Mouse (Mus musculus): ENCODE measurements around the gene Commd3.

The Commd3 gene

GRCm38 (mm10) chr2:18672133-18672765, at the start of gene Commd3:
Gene Commd3 (plus strand): TSS chr2:18672384.
- DNase-seq (ENCODE audit: low spot score): peak; percentile 89

GRCm38 (mm10) chr2:18623219-18623618, 49.0 kb upstream of the Commd3 start:
- DNase-seq (ENCODE audit: low spot score): no peak

GRCm38 (mm10) chr2:18630547-18630946, 41.6 kb upstream of the Commd3 start:
- no peak for DNase-seq (ENCODE audit: low spot score)

GRCm38 (mm10) chr2:18635052-18635451, 37.1 kb upstream of the Commd3 start:
- peak; percentile 10 for DNase-seq (ENCODE audit: low spot score)

GRCm38 (mm10) chr2:18648563-18648962, 23.6 kb upstream of the Commd3 start:
- no peak for DNase-seq (ENCODE audit: low spot score)

GRCm38 (mm10) chr2:18654821-18655220, 17.4 kb upstream of the Commd3 start:
- no peak for DNase-seq (ENCODE audit: low spot score)

- no peak for DNase-seq (ENCODE audit: low spot score)
Observed at GRCm38 (mm10) chr2:18664003-18664402, 8.2 kb upstream of the Commd3 start.

- DNase-seq (ENCODE audit: low spot score): no peak
Observed at GRCm38 (mm10) chr2:18671041-18671440, 1.1 kb upstream of the Commd3 start.

GRCm38 (mm10) chr2:18672766-18673164, 581 bp downstream of the Commd3 start:
- DNase-seq (ENCODE audit: low spot score): peak; percentile 29

GRCm38 (mm10) chr2:18673766-18674165, 1.6 kb downstream of the Commd3 start:
- no peak for DNase-seq (ENCODE audit: low spot score)

GRCm38 (mm10) chr2:18674193-18674902, 2.2 kb downstream of the Commd3 start:
- no peak for DNase-seq (ENCODE audit: low spot score)

GRCm38 (mm10) chr2:18675681-18676456, 3.7 kb downstream of the Commd3 start:
- peak; percentile 68 for DNase-seq (ENCODE audit: low spot score)

- DNase-seq (ENCODE audit: low spot score): peak; percentile 85
Observed at GRCm38 (mm10) chr2:18676457-18676935, 4.3 kb downstream of the Commd3 start.

GRCm38 (mm10) chr2:18676936-18677491, 4.8 kb downstream of the Commd3 start, which contains the start of gene Bmi1:
Gene Bmi1 (plus strand): TSS chr2:18677018.
- DNase-seq (ENCODE audit: low spot score): peak; percentile 71

- peak; percentile 45 for DNase-seq (ENCODE audit: low spot score)
Observed at GRCm38 (mm10) chr2:18677631-18678471, 5.7 kb downstream of the Commd3 start.

- no peak for DNase-seq (ENCODE audit: low spot score)
Observed at GRCm38 (mm10) chr2:18679701-18680100, 7.5 kb downstream of the Commd3 start.

GRCm38 (mm10) chr2:18680501-18680900, 8.3 kb downstream of the Commd3 start:
- DNase-seq (ENCODE audit: low spot score): no peak

GRCm38 (mm10) chr2:18680961-18681360, 8.8 kb downstream of the Commd3 start:
- peak; percentile 73 for DNase-seq (ENCODE audit: low spot score)

- DNase-seq (ENCODE audit: low spot score): no peak
Observed at GRCm38 (mm10) chr2:18684062-18684461, 11.9 kb downstream of the Commd3 start.

GRCm38 (mm10) chr2:18686386-18686785, 14.2 kb downstream of the Commd3 start:
- DNase-seq (ENCODE audit: low spot score): no peak

- DNase-seq (ENCODE audit: low spot score): no peak
Observed at GRCm38 (mm10) chr2:18686826-18687519, 14.8 kb downstream of the Commd3 start.

All from MN1 (cell line).